Mouse (Mus musculus): ENCODE measurements around the gene Ciz1.
"Not testable (repeated sequence)": the region's sequence is repeated elsewhere in the genome, so short reads cannot be mapped to it uniquely, and the experiment has no call there.

The Ciz1 gene

GRCm38 (mm10) chr2:32347019-32347418 lies 5.1 kb upstream of the Ciz1 start:
- no peak for DNase-seq (ENCODE audit: low spot score in 2 of 2)

- no peak for DNase-seq (ENCODE audit: low spot score in 2 of 2)
Observed at GRCm38 (mm10) chr2:32348311-32348710, 3.8 kb upstream of the Ciz1 start.

- no peak for DNase-seq (ENCODE audit: low spot score in 2 of 2)
Observed at GRCm38 (mm10) chr2:32349625-32350255, 2.4 kb upstream of the Ciz1 start.

GRCm38 (mm10) chr2:32350471-32351051 lies 1.6 kb upstream of the Ciz1 start:
- no peak for DNase-seq (ENCODE audit: low spot score in 2 of 2)

GRCm38 (mm10) chr2:32351471-32351961 lies 611 bp upstream of the Ciz1 start:
- DNase-seq (ENCODE audit: low spot score in 2 of 2), result no peak

- DNase-seq (ENCODE audit: low spot score in 2 of 2), result peak; percentile 78 to 87
Observed at GRCm38 (mm10) chr2:32353007-32353542, 948 bp downstream of the Ciz1 start, which contains the start of gene Dnm1. Gene Dnm1, minus strand, starts transcription at chr2:32353338.

- no peak for DNase-seq (ENCODE audit: low spot score in 2 of 2)
Observed at GRCm38 (mm10) chr2:32353836-32354235, 1.7 kb downstream of the Ciz1 start.

- DNase-seq (ENCODE audit: low spot score in 2 of 2), result no peak
Observed at GRCm38 (mm10) chr2:32354336-32354895, 2.3 kb downstream of the Ciz1 start.

GRCm38 (mm10) chr2:32356216-32356615 lies 4.1 kb downstream of the Ciz1 start:
- no peak for DNase-seq (ENCODE audit: low spot score in 2 of 2)

- DNase-seq (ENCODE audit: low spot score in 2 of 2), result no peak
Observed at GRCm38 (mm10) chr2:32357710-32358109, 5.6 kb downstream of the Ciz1 start.

GRCm38 (mm10) chr2:32358381-32358780 lies 6.3 kb downstream of the Ciz1 start:
- no peak for DNase-seq (ENCODE audit: low spot score in 2 of 2)

GRCm38 (mm10) chr2:32360741-32361140 lies 8.6 kb downstream of the Ciz1 start:
- DNase-seq (ENCODE audit: low spot score in 2 of 2), result peak; percentile 46 to 60

GRCm38 (mm10) chr2:32361437-32361836 lies 9.3 kb downstream of the Ciz1 start:
- DNase-seq (ENCODE audit: low spot score in 2 of 2), result peak; percentile 64 to 76

GRCm38 (mm10) chr2:32362274-32362673 lies 10.1 kb downstream of the Ciz1 start:
- not testable (repeated sequence) for DNase-seq (ENCODE audit: low spot score in 2 of 2)

- peak; percentile 86 to 90 for DNase-seq (ENCODE audit: low spot score in 2 of 2)
Observed at GRCm38 (mm10) chr2:32362817-32363340, 10.8 kb downstream of the Ciz1 start.

- DNase-seq (ENCODE audit: low spot score in 2 of 2), result peak in 1 of 2 experiments; percentile 21
Observed at GRCm38 (mm10) chr2:32363376-32364106, 11.4 kb downstream of the Ciz1 start.

- DNase-seq (ENCODE audit: low spot score in 2 of 2), result no peak
Observed at GRCm38 (mm10) chr2:32364121-32364520, 12.0 kb downstream of the Ciz1 start.

- DNase-seq (ENCODE audit: low spot score in 2 of 2), result no peak
Observed at GRCm38 (mm10) chr2:32367315-32367714, 15.2 kb downstream of the Ciz1 start.

- no peak for DNase-seq (ENCODE audit: low spot score in 2 of 2)
Observed at GRCm38 (mm10) chr2:32374191-32374590, 22.1 kb downstream of the Ciz1 start.

GRCm38 (mm10) chr2:32375317-32375940 lies 23.3 kb downstream of the Ciz1 start:
- DNase-seq (ENCODE audit: low spot score in 2 of 2), result no peak

- DNase-seq (ENCODE audit: low spot score in 2 of 2), result no peak
Observed at GRCm38 (mm10) chr2:32376963-32377362, 24.8 kb downstream of the Ciz1 start.

Measured in natural killer cell, adult 2 months (primary cell).